Mouse (Mus musculus) A20 (cell line): ENCODE data around the gene Vmn1r73.

Experiments
- DNase-seq: peaks from one replicate; pipeline ENCODE4 v3.0.0-alpha.2; 2011; ENCODE audit warnings: low read depth, low spot score

Gene Vmn1r73

GRCm38 (mm10) chr7:11729966-11730365 lies at the start of gene Vmn1r73:
Vmn1r73 (plus strand) TSS chr7:11730266.
- DNase-seq: no peak
